Mouse (Mus musculus) layer of hippocampus, postnatal 25 days (tissue): Measurements from ENCODE around the gene Cldn10. TPM values are rescaled to one million over a fixed set of nuclear protein-coding genes. Genes with fewer than 3 reads are reported as not detected.
"Not testable (repeated sequence)": the region's sequence is repeated elsewhere in the genome, so short reads cannot be mapped to it uniquely, and the experiment has no call there.

ENCODE experiments used
- DNase-seq, 2 experiments: peaks; one replicate each; pipeline ENCODE4 v3.0.0; 2022; ENCODE audit warnings: mixed read lengths in 2 of 2, low spot score in 1 of 2; ENCODE audit errors: extremely low spot score in 1 of 2
- total RNA-seq, 2 experiments: library from RNA; stranded (reverse); gene quantifications; 2 replicates each; pipeline ENCODE4 v1.2.3; 2021

Gene Cldn10
- total RNA-seq = 10 to 100 TPM; 32.4 to 34.3 TPM

GRCm38 (mm10) chr14:118787621-118788020 lies at the start of gene Cldn10:
Cldn10 (plus strand) TSS chr14:118787908.
- DNase-seq = no peak

DNA sequence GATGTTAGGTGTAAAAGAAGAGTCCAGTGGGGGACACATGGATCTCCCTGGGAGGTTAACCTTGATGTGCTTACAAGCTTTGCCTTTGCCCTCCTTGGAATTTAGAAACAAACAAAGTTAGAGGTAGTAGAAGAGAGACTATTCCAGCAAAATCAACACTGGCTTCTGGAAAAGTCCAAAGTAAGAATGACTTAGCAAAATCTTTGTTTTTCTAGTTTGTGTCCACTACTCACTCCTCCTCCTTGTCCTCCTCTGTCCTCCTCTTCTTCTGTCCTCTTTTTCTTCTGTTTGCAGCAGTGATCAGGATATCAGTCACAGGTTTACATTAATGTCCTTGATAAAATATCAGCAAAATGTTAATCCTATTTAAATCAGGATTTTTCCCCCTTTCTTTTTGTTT lies 45.9 kb upstream of the Cldn10 start:
- DNase-seq = no peak

DNA sequence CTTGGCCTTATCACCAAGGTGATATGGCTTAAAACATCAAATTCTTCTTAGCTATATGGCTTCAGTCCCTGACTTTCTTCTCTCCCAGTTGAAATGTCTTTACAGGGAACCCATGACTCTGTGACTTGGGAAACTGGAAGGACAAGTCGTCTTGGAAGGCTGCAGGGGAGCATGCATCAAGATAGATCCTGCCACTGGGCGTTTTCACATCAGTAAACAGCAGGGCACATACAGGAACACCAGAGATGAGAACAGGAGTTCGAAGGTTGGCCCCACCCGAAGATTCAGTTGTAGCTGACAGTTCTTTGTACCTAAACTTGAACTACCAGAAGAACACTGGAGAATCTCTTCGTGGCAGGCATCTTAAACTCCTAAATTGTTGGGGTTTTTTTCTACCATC lies 44.8 kb upstream of the Cldn10 start:
- DNase-seq = no peak

- no peak for DNase-seq
Observed at GRCm38 (mm10) chr14:118749068-118749467, 38.6 kb upstream of the Cldn10 start.

DNA sequence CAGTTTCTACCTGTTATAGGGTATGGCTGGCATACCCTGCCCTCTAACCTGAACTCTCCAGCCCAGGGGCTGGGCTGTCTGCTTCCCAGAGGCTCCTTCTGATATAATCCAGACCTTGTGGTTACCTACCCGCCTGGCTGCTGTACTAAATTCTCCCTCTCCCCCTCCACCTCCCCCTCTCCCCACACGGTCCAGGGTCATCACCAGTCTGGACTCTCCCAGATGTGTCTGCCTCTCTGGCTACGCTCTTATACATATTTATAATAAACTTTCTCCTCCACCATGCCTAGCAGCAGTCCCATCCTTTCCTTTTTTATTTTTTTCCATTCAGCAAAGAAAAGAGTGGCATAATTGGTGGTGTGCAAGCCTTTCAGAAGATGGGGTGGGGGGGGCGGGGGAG lies 38.0 kb upstream of the Cldn10 start:
- DNase-seq = no peak

- DNase-seq = no peak
Observed at GRCm38 (mm10) chr14:118750505-118751192, 37.1 kb upstream of the Cldn10 start.

- no peak for DNase-seq
Observed at GRCm38 (mm10) chr14:118751193-118751753, 36.4 kb upstream of the Cldn10 start.

DNA sequence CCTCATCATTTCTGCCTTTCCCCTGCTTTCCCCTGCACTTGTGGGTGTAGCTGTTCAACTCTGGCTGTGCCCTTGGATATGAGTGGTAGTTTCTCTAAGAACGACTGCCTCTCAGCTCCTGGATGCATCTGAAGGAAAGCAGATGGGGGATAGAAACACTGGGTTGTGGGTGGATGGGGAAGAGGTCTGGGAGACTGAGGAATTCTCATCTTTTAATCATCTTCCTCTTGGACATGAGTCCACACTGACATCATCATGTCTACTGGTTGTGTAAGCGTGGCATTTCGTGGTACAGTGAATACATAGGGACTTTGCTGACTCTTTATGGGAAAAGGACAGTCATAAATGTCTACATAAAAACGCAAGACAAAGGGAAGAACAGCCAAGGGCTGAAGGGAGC lies 31.7 kb upstream of the Cldn10 start:
- DNase-seq = no peak

- DNase-seq = no peak
Observed at GRCm38 (mm10) chr14:118756566-118756965, 31.1 kb upstream of the Cldn10 start.

- not testable (repeated sequence) for DNase-seq
Observed at GRCm38 (mm10) chr14:118763362-118763761, 24.3 kb upstream of the Cldn10 start.

DNA sequence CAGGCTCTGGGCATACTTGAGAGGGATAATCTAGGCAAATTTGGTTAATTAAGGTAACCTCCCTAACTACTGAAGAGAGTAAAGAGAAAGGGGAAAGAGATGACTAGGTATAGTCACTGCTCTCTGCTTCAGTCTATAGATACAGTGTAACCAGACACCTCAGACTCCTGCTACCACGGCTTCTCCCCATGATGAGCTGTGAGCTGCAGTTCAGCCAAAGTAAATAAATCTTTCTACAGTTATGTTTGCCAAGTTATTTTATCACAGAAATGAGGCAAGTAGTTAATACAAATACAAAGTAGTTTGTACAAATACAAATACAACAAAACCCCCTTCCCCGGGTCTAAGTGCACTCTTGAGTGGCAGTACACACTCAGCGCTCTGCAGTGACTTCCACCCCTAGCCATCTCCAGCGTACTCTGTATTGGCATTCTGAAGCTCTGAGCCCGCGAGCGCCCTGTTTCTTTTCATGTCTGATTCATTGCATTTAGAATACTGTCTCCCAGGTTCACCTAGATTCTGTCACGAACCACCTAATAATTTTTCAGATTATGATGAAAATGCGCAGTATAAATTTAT lies 23.7 kb upstream of the Cldn10 start:
- no peak for DNase-seq

DNA sequence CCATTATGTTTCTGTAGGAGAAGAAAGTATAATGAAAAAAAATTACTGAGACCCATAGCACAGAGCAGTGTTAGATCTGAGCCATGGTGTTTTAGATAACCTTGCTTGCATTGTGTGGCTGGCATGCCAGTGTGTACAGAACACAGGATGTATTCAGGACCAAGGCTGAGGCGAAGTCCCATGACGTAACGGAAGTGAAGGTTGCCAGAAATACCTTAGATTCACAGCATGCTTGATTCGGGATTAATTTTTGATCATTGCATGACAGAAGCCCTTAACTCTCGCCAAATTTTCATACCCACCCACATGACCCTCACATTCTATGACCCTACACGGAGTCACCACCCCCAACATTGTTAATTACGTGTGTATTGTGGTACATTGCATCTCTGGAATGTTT lies 22.4 kb upstream of the Cldn10 start:
- DNase-seq = no peak

DNA sequence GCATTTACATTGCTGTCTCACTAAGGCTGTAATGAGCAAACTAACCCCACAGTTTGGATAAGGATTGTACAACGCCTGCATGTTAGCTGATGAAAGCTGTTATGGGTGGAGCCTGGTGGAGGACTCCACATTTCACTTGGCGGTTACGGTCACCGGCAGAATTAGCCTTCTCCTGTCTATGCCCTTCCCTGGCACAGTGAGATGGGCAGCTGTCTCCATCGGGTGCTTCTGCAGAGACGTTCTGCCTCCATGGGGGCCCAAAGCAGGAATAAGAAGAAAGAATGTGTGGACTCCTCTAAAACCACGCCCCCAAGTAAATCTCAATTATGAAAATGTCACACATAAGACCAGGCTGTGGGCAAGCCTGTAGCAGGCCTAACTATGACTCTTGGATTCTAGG lies 21.8 kb upstream of the Cldn10 start:
- DNase-seq = no peak

GRCm38 (mm10) chr14:118766368-118766767 lies 21.3 kb upstream of the Cldn10 start:
- DNase-seq = no peak

- peak; percentile 61 to 75 for DNase-seq
Observed at GRCm38 (mm10) chr14:118767673-118768353, 19.9 kb upstream of the Cldn10 start.

GRCm38 (mm10) chr14:118768354-118768713 lies 19.4 kb upstream of the Cldn10 start:
- no peak for DNase-seq

- no peak for DNase-seq
Observed at GRCm38 (mm10) chr14:118773668-118774067, 14.0 kb upstream of the Cldn10 start.

GRCm38 (mm10) chr14:118774507-118775428 lies 12.9 kb upstream of the Cldn10 start:
- no peak for DNase-seq

DNA sequence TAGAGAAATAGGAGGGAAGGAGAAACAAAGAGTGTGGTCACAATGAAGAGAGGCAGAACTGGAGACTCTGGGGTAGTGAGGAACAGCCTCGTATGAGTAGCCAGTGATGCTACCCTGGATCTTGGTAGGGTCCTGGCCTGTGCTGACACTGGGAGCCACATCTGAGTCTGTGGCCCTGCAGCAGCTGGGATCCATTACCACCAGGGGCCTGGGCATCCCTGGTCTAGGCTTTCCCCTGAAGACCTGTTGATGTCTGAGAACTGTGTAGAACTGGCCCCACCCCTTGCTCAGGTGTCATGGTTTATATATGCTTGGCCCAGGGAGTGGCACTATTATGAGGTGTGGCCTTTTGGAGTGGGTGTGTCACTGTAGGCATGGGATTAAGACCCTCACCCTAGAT lies 12.2 kb upstream of the Cldn10 start:
- DNase-seq = no peak

- no peak for DNase-seq
Observed at GRCm38 (mm10) chr14:118776372-118776771, 11.3 kb upstream of the Cldn10 start.
